Mouse (Mus musculus): ENCODE data around the gene Gm14419. TPM values are rescaled to one million over a fixed set of nuclear protein-coding genes. Genes with fewer than 3 reads are reported as not detected.
"Not testable (repeated sequence)": the region's sequence is repeated elsewhere in the genome, so short reads cannot be mapped to it uniquely, and the experiment has no call there.

Gm14419 gene
- 2.1 and 2.2 TPM in 2 replicates for polyA plus RNA-seq (2015; fragmentation: Nextera tagmentation; extraction: Ambion mirVana)

GRCm38 (mm10) chr2:177000656-177001055, at the start of gene Gm14419:
Gene Gm14419, plus strand, starts transcription at chr2:177000956.
- not testable (repeated sequence) for H3K4me2 ChIP-seq (ENCODE audit: low read depth, low read length); H3K4me1 ChIP-seq (ENCODE audit: control insufficient read depth, low read depth, low read length); H3K27me3 ChIP-seq (ENCODE audit: control insufficient read depth, insufficient read depth, low read depth, low read length); H3K9me3 ChIP-seq (replicated peaks; ENCODE audit: control insufficient read depth, low read length); H3K9ac ChIP-seq (ENCODE audit: low read depth, low read length); ATAC-seq (ENCODE audit: low read depth); H3K36me3 ChIP-seq (ENCODE audit: control insufficient read depth, insufficient read depth); H3K4me3 ChIP-seq (ENCODE audit: low read depth, low read length); H3K27ac ChIP-seq (ENCODE audit: low read length)
- WGBS (ENCODE audit: insufficient replicate concordance) = no CpG with 5 or more reads among the region's 6 CpGs

Other genes with a start within 250 kb of the Gm14419 start
- gene Gm14295, start 202.3 kb upstream of the Gm14419 start, polyA plus RNA-seq (2015; fragmentation: Nextera tagmentation; extraction: Ambion mirVana) = 3.8 and 4.4 TPM in 2 replicates
- gene Gm14408, start 169.8 kb upstream of the Gm14419 start, polyA plus RNA-seq (2015; fragmentation: Nextera tagmentation; extraction: Ambion mirVana) = not detected in 2 replicates
- gene Gm14296, start 73.1 kb upstream of the Gm14419 start, polyA plus RNA-seq (2015; fragmentation: Nextera tagmentation; extraction: Ambion mirVana) = 2.8 and 3.2 TPM in 2 replicates
- not detected in 2 replicates for gene Gm14401, start 73.4 kb downstream of the Gm14419 start, polyA plus RNA-seq (2015; fragmentation: Nextera tagmentation; extraction: Ambion mirVana)
- gene Gm14410, start 205.5 kb downstream of the Gm14419 start, polyA plus RNA-seq (2015; fragmentation: Nextera tagmentation; extraction: Ambion mirVana) = 3.4 and 3.6 TPM in 2 replicates

All from liver, embryonic 16.5 days (tissue).